Mouse (Mus musculus) brown adipose tissue, adult 24 weeks (tissue): ENCODE results near the gene 2310007B03Rik. TPM values are rescaled to one million over a fixed set of nuclear protein-coding genes. Genes with fewer than 3 reads are reported as not detected.
"Not testable (repeated sequence)": the region's sequence is repeated elsewhere in the genome, so short reads cannot be mapped to it uniquely, and the experiment has no call there.

Experiments used
- H3K27ac ChIP-seq: fragments of 200-500 bp; replicated peaks from 2 replicates; pipeline ENCODE4 v1.5.1; 2012; ENCODE audit warnings: low read depth, mild to moderate bottlenecking, low read length
- H3K4me1 ChIP-seq: fragments of 200-500 bp; 2 replicates; pipeline ENCODE4 v1.6.1; 2012; ENCODE audit warnings: low read length, mixed read lengths; ENCODE audit not compliant: control insufficient read depth, insufficient read depth, insufficient read length
- H3K4me3 ChIP-seq: fragments of 200-500 bp; 2 replicates; pipeline ENCODE4 v1.5.1; 2012; ENCODE audit warnings: low read depth, mild to moderate bottlenecking, low read length, moderate library complexity; ENCODE audit not compliant: insufficient read depth
- polyA plus RNA-seq: library from polyadenylated mRNA; stranded (reverse); fragments of >200 nt; gene quantifications from 2 replicates; pipeline ENCODE4 v1.2.4, GENCODE M21; 2012; ENCODE audit not compliant: missing spikeins, insufficient read depth, insufficient read length

2310007B03Rik gene
- not detected in 2 replicates for polyA plus RNA-seq

DNA sequence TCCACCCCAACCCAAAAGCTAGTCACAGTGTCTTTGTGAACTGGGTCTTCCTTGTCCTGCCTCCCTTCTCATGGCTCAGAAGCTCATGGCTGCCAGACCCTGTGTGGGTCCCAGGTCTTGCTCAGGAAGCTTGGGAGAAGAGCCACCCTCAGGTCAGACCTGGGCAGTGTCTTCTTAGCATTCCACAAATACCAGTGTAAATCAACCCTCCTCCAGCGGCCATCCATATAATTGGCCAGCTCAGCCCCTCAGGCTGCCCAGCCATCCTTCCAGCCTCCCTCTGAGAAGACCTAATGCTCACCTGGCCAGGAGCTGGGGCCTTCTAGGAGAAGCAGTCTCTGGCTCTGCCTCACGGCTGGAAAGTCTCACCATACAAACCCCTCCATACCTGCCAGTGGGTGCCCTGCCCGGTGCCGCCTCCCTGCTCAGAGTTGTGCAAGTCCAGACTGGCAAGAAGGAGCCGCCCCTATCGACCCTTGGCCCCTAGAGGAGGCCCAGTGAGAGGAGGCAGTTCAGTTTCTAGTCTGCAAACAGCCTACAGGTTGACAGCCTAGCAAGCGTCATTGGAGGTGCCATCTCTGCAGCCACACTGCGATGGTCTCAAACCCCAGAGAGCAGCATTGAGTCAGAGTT, at the start of gene 2310007B03Rik:
Gene 2310007B03Rik, minus strand, starts transcription at position 448 of the 633 bp plus-strand sequence.
- H3K4me3 ChIP-seq, result no peak within 1 kb of the TSS
- H3K27ac ChIP-seq, result no peak within 1 kb of the TSS
- no peaks in the 10 kb centered on the region for H3K4me1 ChIP-seq

GRCm38 (mm10) chr1:93210213-93210641, 49.5 kb upstream of the 2310007B03Rik start:
- no peaks in the 10 kb centered on the region for H3K4me1 ChIP-seq
- H3K27ac ChIP-seq, result no peak overlapping the region
- H3K4me3 ChIP-seq, result no peak overlapping the region

GRCm38 (mm10) chr1:93207536-93208064, 46.9 kb upstream of the 2310007B03Rik start:
- no peak overlapping the region for H3K27ac ChIP-seq

GRCm38 (mm10) chr1:93206277-93206970, 45.7 kb upstream of the 2310007B03Rik start:
- Histone ChIP-seq H3K27ac (no peak overlapping the region), H3K4me3 (no peak overlapping the region)

More at GRCm38 (mm10) chr1:93207536-93208064, 46.9 kb upstream of the 2310007B03Rik start:
- Histone ChIP-seq H3K4me1 (no peaks in the 10 kb centered on the region), H3K4me3 (no peak overlapping the region)

DNA sequence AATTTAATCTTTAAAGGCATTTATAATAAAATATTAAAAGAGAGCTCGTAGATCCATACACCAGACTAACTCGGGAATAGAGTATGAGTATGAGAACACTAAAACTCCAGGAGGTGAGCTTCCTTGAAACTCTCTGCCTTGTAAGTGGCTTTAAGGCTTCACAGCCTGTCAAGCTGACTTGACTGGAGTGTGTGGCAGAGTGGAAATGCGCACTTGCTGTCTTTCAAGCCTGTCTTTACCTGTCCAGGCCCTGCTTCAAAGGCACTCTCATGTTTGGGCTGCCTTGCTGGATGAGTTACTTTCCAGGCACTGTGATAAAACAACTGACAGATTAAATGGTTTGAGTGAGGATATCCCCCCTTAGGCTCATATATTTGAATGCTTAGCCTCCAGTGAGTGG, 37.2 kb upstream of the 2310007B03Rik start:
- H3K4me1 ChIP-seq, result no peaks in the 10 kb centered on the region
- H3K27ac ChIP-seq, result no peak overlapping the region

More at GRCm38 (mm10) chr1:93206277-93206970, 45.7 kb upstream of the 2310007B03Rik start:
- no peaks in the 10 kb centered on the region for H3K4me1 ChIP-seq

DNA sequence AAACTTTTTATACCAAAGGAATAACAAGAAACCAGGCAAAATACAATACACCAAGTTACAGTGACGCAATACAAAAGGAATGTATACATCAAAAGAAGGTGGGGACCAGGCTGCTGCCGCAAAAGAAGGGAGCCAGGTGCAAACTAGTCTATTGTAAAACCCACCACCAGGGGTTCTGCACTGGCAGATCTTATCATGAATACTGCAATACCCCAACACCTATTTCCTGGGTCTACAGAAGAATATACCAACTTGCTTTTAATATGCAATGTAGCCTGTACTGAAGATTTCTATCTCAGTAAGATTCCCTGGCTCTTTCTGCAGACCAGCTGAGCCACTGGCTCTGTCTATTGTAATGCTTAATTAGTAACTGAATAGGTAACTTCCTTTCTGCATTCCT, 36.7 kb upstream of the 2310007B03Rik start:
- H3K27ac ChIP-seq, H3K4me3 ChIP-seq, H3K4me1 ChIP-seq: not testable (repeated sequence)

More for the DNA sequence above, 37.2 kb upstream of the 2310007B03Rik start:
- no peak overlapping the region for H3K4me3 ChIP-seq

DNA sequence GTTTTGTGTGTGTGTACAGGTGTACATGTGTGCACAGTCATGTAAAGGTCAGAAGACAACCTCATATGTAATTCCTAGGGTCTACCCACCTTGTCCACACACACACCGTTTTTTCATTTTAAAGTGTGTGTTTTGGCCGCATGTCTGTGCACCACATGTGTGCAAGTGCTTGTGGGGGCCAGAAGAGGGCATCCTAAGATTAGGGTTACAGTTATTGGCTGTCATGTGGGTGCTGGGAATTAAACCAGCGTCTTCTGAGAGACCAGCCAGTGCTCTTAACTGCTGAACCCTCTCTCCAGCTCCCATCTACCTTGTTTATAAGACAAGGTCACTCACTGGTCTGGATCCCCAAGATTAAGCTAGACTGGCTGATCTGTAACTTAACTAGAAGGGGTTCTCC, 34.2 kb upstream of the 2310007B03Rik start:
- H3K4me3 ChIP-seq, result no peak overlapping the region
- no peaks in the 10 kb centered on the region for H3K4me1 ChIP-seq
- H3K27ac ChIP-seq, result no peak overlapping the region

DNA sequence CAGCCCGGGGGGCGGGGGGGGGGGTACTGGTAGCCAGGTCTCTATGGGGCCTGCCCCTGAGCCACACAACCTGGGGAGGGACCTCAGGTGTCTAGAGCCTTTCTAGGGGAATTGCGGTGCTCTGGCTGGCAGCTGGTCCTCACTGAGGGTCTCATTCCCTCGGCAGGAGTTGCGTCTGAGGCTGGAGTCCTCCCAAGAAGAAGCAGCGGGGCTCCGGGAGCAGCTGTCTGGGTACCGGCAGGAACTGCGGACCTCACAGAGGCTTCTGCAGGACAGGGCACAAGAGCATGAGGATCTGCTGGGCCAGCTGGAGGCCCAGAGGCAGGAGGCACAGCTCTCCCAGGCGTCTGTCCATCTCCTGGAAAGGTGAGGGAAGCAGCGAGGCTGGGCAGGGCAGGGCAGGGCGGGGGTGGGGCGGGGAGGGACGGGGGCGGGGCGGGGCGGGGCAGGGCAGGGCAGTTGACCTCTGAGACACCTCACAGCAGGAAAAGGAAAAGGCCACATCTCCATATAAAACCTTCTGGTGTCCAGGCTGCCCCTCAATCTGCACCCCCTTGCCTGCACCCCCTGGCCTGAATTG, 30.1 kb upstream of the 2310007B03Rik start:
- H3K4me1 ChIP-seq, result no peaks in the 10 kb centered on the region
- no peak overlapping the region for H3K4me3 ChIP-seq
- no peak overlapping the region for H3K27ac ChIP-seq

DNA sequence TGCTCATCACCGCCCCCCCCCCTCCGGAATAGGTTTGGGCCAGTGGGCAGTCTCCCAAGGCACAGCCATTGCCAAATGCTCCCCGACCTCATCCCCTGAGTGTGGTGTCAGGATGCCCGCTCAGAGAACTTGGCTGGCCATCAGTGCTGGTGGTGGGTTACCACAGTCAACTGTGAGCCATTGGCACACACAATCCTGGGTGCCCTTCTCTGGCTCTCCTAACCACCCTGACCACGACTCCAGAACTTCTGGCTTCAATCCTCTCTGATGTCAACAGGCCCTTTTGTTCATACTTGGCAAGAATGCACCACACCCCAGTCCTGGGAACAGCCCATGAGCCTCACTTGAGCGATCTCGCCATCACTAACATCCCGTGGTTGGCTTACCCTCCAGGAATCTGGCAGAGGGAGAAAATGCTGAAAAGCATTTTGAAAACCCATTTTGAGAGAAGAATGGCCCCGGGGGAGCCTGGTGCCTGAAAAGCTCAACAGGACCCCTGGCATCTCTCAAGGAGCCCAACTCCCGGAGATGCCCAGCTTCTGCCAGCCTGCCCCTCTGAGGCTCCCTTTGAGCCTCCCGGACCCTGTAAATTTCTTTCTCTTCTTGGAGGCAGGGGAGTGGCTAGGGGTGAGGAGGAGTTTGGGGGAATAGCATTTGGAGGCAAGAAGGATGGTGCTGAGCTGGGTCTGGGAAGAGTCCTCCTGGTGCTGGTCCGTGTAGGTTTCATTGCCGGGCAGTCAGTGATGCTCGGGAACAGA, 23.5 kb upstream of the 2310007B03Rik start:
- H3K4me3 ChIP-seq, result no peak overlapping the region
- H3K4me1 ChIP-seq, result no peaks in the 10 kb centered on the region

DNA sequence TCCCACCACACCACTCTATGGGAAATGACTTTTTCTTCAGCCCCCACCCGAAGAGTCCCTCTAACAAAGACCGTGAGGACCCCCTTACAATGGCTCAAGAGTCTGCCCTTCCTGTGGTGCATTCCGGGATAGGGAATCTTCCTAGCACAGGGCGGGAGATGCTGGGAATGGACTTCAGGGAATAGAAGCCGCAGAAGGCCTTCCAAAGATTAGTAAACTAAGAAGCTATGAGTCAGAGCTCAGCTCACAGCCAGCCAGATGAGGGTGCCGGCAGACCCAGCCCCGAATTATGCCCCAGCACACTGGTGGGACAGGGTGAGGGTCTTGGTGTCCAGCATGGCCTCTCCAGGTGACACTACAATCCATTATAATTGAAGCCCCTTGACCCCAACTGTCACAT, 21.5 kb upstream of the 2310007B03Rik start:
- no peaks in the 10 kb centered on the region for H3K4me1 ChIP-seq
- H3K27ac ChIP-seq, result no peak overlapping the region
- no peak overlapping the region for H3K4me3 ChIP-seq

More for the DNA sequence above, 23.5 kb upstream of the 2310007B03Rik start:
- no peak overlapping the region for H3K27ac ChIP-seq

DNA sequence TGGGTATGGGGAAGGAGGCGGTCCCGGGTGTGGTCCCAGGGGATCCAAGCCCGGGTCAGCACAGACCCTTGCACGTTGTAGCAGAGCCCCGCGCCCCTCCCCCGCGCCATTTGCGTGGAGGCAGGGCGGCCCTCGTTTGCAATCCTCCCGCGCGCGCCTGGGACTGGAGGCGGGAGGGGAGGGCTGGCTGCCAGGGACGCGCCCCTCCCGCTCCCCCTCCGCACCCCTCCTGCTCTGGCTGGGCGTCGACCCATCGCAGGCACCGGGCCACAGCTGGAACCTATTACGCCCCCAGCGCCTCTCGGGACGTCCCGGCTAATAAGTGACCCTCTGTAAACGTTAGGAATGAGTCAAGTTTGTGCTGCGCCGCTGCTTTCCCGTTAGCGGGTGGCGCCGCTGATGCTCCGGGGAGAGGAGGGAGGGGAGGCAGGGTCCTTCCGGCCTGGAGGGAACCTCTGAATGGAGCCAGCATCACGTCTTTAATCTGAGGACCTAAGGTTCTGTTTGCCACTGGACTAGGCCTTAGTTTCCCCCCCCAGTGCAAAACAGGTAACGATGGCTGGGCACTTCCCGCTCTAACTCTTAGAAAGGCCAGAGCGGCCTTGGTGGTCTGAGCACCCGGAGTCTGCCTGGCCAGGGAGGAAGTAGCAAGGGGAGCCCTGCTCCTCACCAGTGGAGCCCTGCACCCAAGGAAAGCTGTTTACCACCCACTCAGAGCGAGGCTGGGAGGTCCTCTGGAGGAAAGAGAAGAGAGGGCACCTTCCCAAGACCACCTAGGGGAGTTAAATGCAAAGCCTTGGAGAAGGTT, 16.0 kb upstream of the 2310007B03Rik start:
- Histone ChIP-seq H3K4me1 (no peaks in the 10 kb centered on the region), H3K27ac (no peak overlapping the region), H3K4me3 (no peak overlapping the region)

DNA sequence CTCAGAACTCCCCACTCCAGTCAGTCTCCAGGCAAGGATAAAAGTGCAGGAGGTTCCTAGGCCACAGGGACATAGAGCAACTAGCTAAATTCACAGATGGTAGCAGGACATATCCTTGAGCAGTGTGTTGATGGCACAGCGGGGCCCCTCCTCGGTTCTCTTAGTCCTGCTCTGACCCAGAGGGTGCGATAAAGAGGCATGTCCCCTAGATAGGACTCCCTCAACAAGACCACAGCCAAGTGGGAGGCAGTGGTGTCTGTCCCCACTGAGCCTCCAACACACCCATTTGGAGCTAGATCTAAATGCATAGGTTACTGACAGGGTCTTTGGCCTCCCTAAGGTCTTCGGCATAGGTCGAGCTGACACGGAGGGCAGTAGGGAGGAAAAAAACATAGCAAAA, 15.1 kb upstream of the 2310007B03Rik start:
- no peak overlapping the region for H3K4me3 ChIP-seq
- no peak overlapping the region for H3K27ac ChIP-seq
- H3K4me1 ChIP-seq, result no peaks in the 10 kb centered on the region

GRCm38 (mm10) chr1:93174399-93174798, 13.7 kb upstream of the 2310007B03Rik start:
- Histone ChIP-seq H3K4me1 (no peaks in the 10 kb centered on the region), H3K4me3 (no peak overlapping the region), H3K27ac (no peak overlapping the region)

GRCm38 (mm10) chr1:93173665-93174064, 12.9 kb upstream of the 2310007B03Rik start:
- Histone ChIP-seq H3K4me1 (no peaks in the 10 kb centered on the region), H3K4me3 (no peak overlapping the region)

More at GRCm38 (mm10) chr1:93173665-93174064, 12.9 kb upstream of the 2310007B03Rik start:
- no peak overlapping the region for H3K27ac ChIP-seq
